Mouse (Mus musculus) embryonic facial prominence, embryonic 15.5 days (tissue): Measurements from ENCODE around the gene Ahctf1. TPM values are rescaled to one million over a fixed set of nuclear protein-coding genes. Genes with fewer than 3 reads are reported as not detected.

Source experiments
- ATAC-seq: fragments of 200-750 bp; cut with Nextera tagmentation; 2 replicates; pipeline ENCODE4 v1.8.0; 2017; ENCODE audit warnings: low read depth, moderate TSS enrichment; ENCODE audit not compliant: insufficient number of reproducible peaks, low FRiP score, low TSS enrichment
- H3K27ac ChIP-seq: fragments of 300-500 bp; sonication (generic); replicated peaks from 2 replicates; pipeline ENCODE4 v1.5.1; 2015; ENCODE audit warnings: mild to moderate bottlenecking, inconsistent platforms
- H3K27me3 ChIP-seq: fragments of 300-500 bp; sonication (generic); 2 replicates; pipeline ENCODE4 v1.6.1; 2015; ENCODE audit warnings: inconsistent platforms
- H3K36me3 ChIP-seq: fragments of 300-500 bp; sonication (generic); 2 replicates; pipeline ENCODE4 v1.6.1; 2015; ENCODE audit warnings: mild to moderate bottlenecking, inconsistent platforms
- H3K4me1 ChIP-seq: fragments of 300-500 bp; sonication (generic); 2 replicates; pipeline ENCODE4 v1.6.1; 2015; ENCODE audit warnings: inconsistent platforms
- H3K4me2 ChIP-seq: fragments of 300-500 bp; sonication (generic); replicated peaks from 2 replicates; pipeline ENCODE4 v1.6.1; 2015; ENCODE audit warnings: mild to moderate bottlenecking, inconsistent platforms
- H3K4me3 ChIP-seq: fragments of 300-500 bp; sonication (generic); replicated peaks from 2 replicates; pipeline ENCODE4 v1.5.1; 2015; ENCODE audit warnings: mild to moderate bottlenecking, inconsistent platforms
- H3K9ac ChIP-seq: fragments of 300-500 bp; sonication (generic); 2 replicates; pipeline ENCODE4 v1.6.1; 2015; ENCODE audit warnings: inconsistent platforms
- H3K9me3 ChIP-seq: fragments of 300-500 bp; sonication (generic); replicated peaks from 2 replicates; pipeline ENCODE4 v1.6.1; 2016; ENCODE audit warnings: inconsistent platforms
- WGBS: fragments of 180-500 bp; shearing (Covaris S2); methylation state at CpG from one replicate; pipeline ENCODE4 v1.1.7; 2015; 5-methylcytosine and 5-hydroxymethylcytosine counted together
- polyA plus RNA-seq: library from polyadenylated mRNA; unstranded; fragments of >200 nt; fragmentation: Nextera tagmentation; extraction: Ambion mirVana; gene quantifications from 2 replicates; pipeline ENCODE4 v1.2.1, GENCODE M21; 2015

Ahctf1 gene
- polyA plus RNA-seq = 20.7 and 21.7 TPM in 2 replicates

- peak; percentile 98 for ATAC-seq
- Histone ChIP-seq H3K9ac (peak within 1 kb of the TSS; percentile 96), H3K9me3 (no peaks in the 10 kb centered on the region), H3K4me1 (peaks cover 18% of the 10 kb centered on the region), H3K27ac (peak within 1 kb of the TSS; percentile 99), H3K36me3 (no peaks in the 10 kb centered on the region; the same call in 1 of the 2 replicates), H3K4me3 (peak within 1 kb of the TSS; percentile 92), H3K4me2 (peak within 1 kb of the TSS; percentile 62), H3K27me3 (no peaks in the 10 kb centered on the region)
- WGBS = under 1% methylated on average over 56 of the region's 56 CpGs
Measured at GRCm38 (mm10) chr1:179803513-179804139, at the start of gene Ahctf1. Ahctf1 (minus strand) TSS chr1:179803680.

- WGBS = 3% methylated on average over 20 of the region's 20 CpGs
- Histone ChIP-seq H3K27ac (peak overlapping the region; percentile 65), H3K4me1 (peaks cover 9% of the 10 kb centered on the region), H3K9me3 (no peaks in the 10 kb centered on the region), H3K9ac (peak overlapping the region; percentile 28; the same call in 1 of the 2 replicates), H3K4me3 (peak overlapping the region; percentile 42), H3K4me2 (peak overlapping the region; percentile 51), H3K36me3 (no peaks in the 10 kb centered on the region), H3K27me3 (no peaks in the 10 kb centered on the region)
- ATAC-seq = peak; percentile 78
Measured at GRCm38 (mm10) chr1:179847759-179848389, 44.4 kb upstream of the Ahctf1 start.

GRCm38 (mm10) chr1:179847173-179847572 is 43.7 kb upstream of the Ahctf1 start:
- no peak overlapping the region for H3K4me3 ChIP-seq
- peak overlapping the region; percentile 51 for H3K4me2 ChIP-seq
- WGBS = 43% methylated on average over 7 of the region's 7 CpGs

GRCm38 (mm10) chr1:179845832-179846499 is 42.5 kb upstream of the Ahctf1 start:
- Histone ChIP-seq H3K4me1 (peaks cover 9% of the 10 kb centered on the region), H3K9me3 (no peaks in the 10 kb centered on the region), H3K27ac (no peak overlapping the region), H3K27me3 (no peaks in the 10 kb centered on the region), H3K9ac (no peak overlapping the region), H3K4me2 (no peak overlapping the region), H3K36me3 (no peaks in the 10 kb centered on the region), H3K4me3 (no peak overlapping the region)
- ATAC-seq = no peak
- WGBS = 83% methylated on average over 16 of the region's 16 CpGs

More at GRCm38 (mm10) chr1:179847173-179847572, 43.7 kb upstream of the Ahctf1 start:
- no peaks in the 10 kb centered on the region for H3K36me3 ChIP-seq
- no peak for ATAC-seq
- peaks cover 9% of the 10 kb centered on the region for H3K4me1 ChIP-seq
- no peak overlapping the region for H3K27ac ChIP-seq
- H3K9me3 ChIP-seq = no peaks in the 10 kb centered on the region
- no peaks in the 10 kb centered on the region for H3K27me3 ChIP-seq
- H3K9ac ChIP-seq = no peak overlapping the region

- Histone ChIP-seq H3K4me2 (no peak overlapping the region), H3K4me3 (no peak overlapping the region), H3K27ac (no peak overlapping the region), H3K9ac (no peak overlapping the region), H3K36me3 (no peaks in the 10 kb centered on the region), H3K4me1 (peaks cover 9% of the 10 kb centered on the region), H3K27me3 (no peaks in the 10 kb centered on the region), H3K9me3 (no peaks in the 10 kb centered on the region)
- WGBS = 20% methylated on average over 5 of the region's 5 CpGs
- peak; percentile 51; the same call in 1 of the 2 replicates for ATAC-seq
Measured at GRCm38 (mm10) chr1:179844894-179845293, 41.4 kb upstream of the Ahctf1 start.

GRCm38 (mm10) chr1:179843981-179844380 is 40.5 kb upstream of the Ahctf1 start:
- ATAC-seq = no peak
- H3K36me3 ChIP-seq = no peaks in the 10 kb centered on the region
- 39% methylated on average over 3 of the region's 3 CpGs for WGBS

GRCm38 (mm10) chr1:179842568-179842967 is 39.1 kb upstream of the Ahctf1 start:
- no peaks in the 10 kb centered on the region for H3K27me3 ChIP-seq
- ATAC-seq = peak; percentile 49; the same call in 1 of the 2 replicates
- H3K4me3 ChIP-seq = no peak overlapping the region
- H3K9me3 ChIP-seq = no peaks in the 10 kb centered on the region
- H3K4me1 ChIP-seq = peaks cover 2% of the 10 kb centered on the region
- WGBS = 70% methylated on average over 7 of the region's 7 CpGs
- no peaks in the 10 kb centered on the region for H3K36me3 ChIP-seq
- no peak overlapping the region for H3K9ac ChIP-seq
- H3K4me2 ChIP-seq = no peak overlapping the region
- H3K27ac ChIP-seq = no peak overlapping the region

More at GRCm38 (mm10) chr1:179843981-179844380, 40.5 kb upstream of the Ahctf1 start:
- Histone ChIP-seq H3K4me1 (peaks cover 9% of the 10 kb centered on the region), H3K9me3 (no peaks in the 10 kb centered on the region), H3K4me3 (no peak overlapping the region), H3K27me3 (no peaks in the 10 kb centered on the region), H3K9ac (no peak overlapping the region), H3K27ac (no peak overlapping the region), H3K4me2 (no peak overlapping the region)

- no peaks in the 10 kb centered on the region for H3K27me3 ChIP-seq
- no peak overlapping the region for H3K4me2 ChIP-seq
- H3K9ac ChIP-seq = no peak overlapping the region
- H3K27ac ChIP-seq = no peak overlapping the region
- no peaks in the 10 kb centered on the region for H3K9me3 ChIP-seq
- ATAC-seq = no peak
- H3K4me3 ChIP-seq = no peak overlapping the region
- no peaks in the 10 kb centered on the region for H3K4me1 ChIP-seq
- H3K36me3 ChIP-seq = no peaks in the 10 kb centered on the region
- WGBS = 84% methylated on average over 7 of the region's 7 CpGs
Measured at GRCm38 (mm10) chr1:179836426-179837404, 33.2 kb upstream of the Ahctf1 start.

GRCm38 (mm10) chr1:179835753-179836425 is 32.4 kb upstream of the Ahctf1 start:
- ATAC-seq = no peak
- Histone ChIP-seq H3K9me3 (no peaks in the 10 kb centered on the region), H3K4me3 (no peak overlapping the region), H3K4me2 (no peak overlapping the region), H3K36me3 (no peaks in the 10 kb centered on the region), H3K27ac (no peak overlapping the region), H3K4me1 (no peaks in the 10 kb centered on the region), H3K27me3 (no peaks in the 10 kb centered on the region), H3K9ac (no peak overlapping the region)
- 87% methylated on average over 1 of the region's 1 CpGs for WGBS

GRCm38 (mm10) chr1:179833596-179833995 is 30.1 kb upstream of the Ahctf1 start:
- no peak for ATAC-seq
- Histone ChIP-seq H3K9ac (no peak overlapping the region), H3K4me1 (no peaks in the 10 kb centered on the region), H3K4me3 (no peak overlapping the region), H3K27ac (no peak overlapping the region), H3K36me3 (no peaks in the 10 kb centered on the region), H3K4me2 (no peak overlapping the region), H3K27me3 (no peaks in the 10 kb centered on the region), H3K9me3 (no peaks in the 10 kb centered on the region)
- 73% methylated on average over 1 of the region's 1 CpGs for WGBS
